Mouse (Mus musculus): ENCODE results near the gene Cdc5l.

Cdc5l gene

GRCm38 (mm10) chr17:45364871-45365270 lies 68.7 kb downstream of the Cdc5l start:
- DNase-seq (ENCODE audit: low spot score in 2 of 2), result no peak

GRCm38 (mm10) chr17:45360950-45361349 lies 72.6 kb downstream of the Cdc5l start:
- DNase-seq (ENCODE audit: low spot score in 2 of 2), result no peak

GRCm38 (mm10) chr17:45359443-45359842 lies 74.1 kb downstream of the Cdc5l start:
- peak; percentile 39 to 45 for DNase-seq (ENCODE audit: low spot score in 2 of 2)

- no peak for DNase-seq (ENCODE audit: low spot score in 2 of 2)
Measured at GRCm38 (mm10) chr17:45356431-45356830, 77.1 kb downstream of the Cdc5l start.

GRCm38 (mm10) chr17:45347951-45348350 lies 85.6 kb downstream of the Cdc5l start:
- no peak for DNase-seq (ENCODE audit: low spot score in 2 of 2)

Data from right cerebral cortex, adult 2 months (tissue).